Mouse (Mus musculus) heart, embryonic 11.5 days (tissue): ENCODE results near the gene Masp2. TPM values are rescaled to one million over a fixed set of nuclear protein-coding genes. Genes with fewer than 3 reads are reported as not detected.

ENCODE experiments used
- ATAC-seq: fragments of 200-750 bp; cut with Nextera tagmentation; replicated peaks from 2 replicates; pipeline ENCODE4 v1.8.0; 2017; ENCODE audit warnings: moderate library complexity; ENCODE audit not compliant: insufficient number of reproducible peaks, low FRiP score, low TSS enrichment
- H3K27ac ChIP-seq: fragments of 300-500 bp; sonication (generic); 2 replicates; pipeline ENCODE4 v1.5.1; 2014; ENCODE audit warnings: mild to moderate bottlenecking, low read depth, low read length
- H3K27me3 ChIP-seq: fragments of 300-500 bp; sonication (generic); 2 replicates; pipeline ENCODE4 v1.6.1; 2014; ENCODE audit warnings: mild to moderate bottlenecking, low read length, mixed read lengths; ENCODE audit not compliant: control insufficient read depth, insufficient read depth
- H3K36me3 ChIP-seq: fragments of 300-500 bp; sonication (generic); 2 replicates; pipeline ENCODE4 v1.6.1; 2014; ENCODE audit warnings: mild to moderate bottlenecking, low read length, moderate library complexity, mixed read lengths; ENCODE audit not compliant: control insufficient read depth, insufficient read depth
- H3K4me1 ChIP-seq: fragments of 300-500 bp; sonication (generic); 2 replicates; pipeline ENCODE4 v1.6.1; 2014; ENCODE audit warnings: low read length; ENCODE audit not compliant: control insufficient read depth, insufficient read depth
- H3K4me2 ChIP-seq: fragments of 300-500 bp; sonication (generic); 2 replicates; pipeline ENCODE4 v1.6.1; 2014; ENCODE audit warnings: mild to moderate bottlenecking, moderate library complexity
- H3K4me3 ChIP-seq: fragments of 300-500 bp; sonication (generic); 2 replicates; pipeline ENCODE4 v1.5.1; 2014; ENCODE audit warnings: low read depth, low read length
- H3K9ac ChIP-seq: fragments of 300-500 bp; sonication (generic); 2 replicates; pipeline ENCODE4 v1.6.1; 2014; ENCODE audit warnings: mild to moderate bottlenecking, low read depth, low read length, moderate library complexity
- H3K9me3 ChIP-seq: fragments of 300-500 bp; sonication (generic); replicated peaks from 2 replicates; pipeline ENCODE4 v1.6.1; 2016; ENCODE audit warnings: low read length; ENCODE audit not compliant: control insufficient read depth
- WGBS: fragments of 180-500 bp; shearing (Covaris S2); extraction: QIAGEN DNeasy Blood & Tissue Kit; methylation state at CpG from one replicate; pipeline ENCODE4 v1.1.7; 2014; ENCODE audit not compliant: insufficient replicate concordance; 5-methylcytosine and 5-hydroxymethylcytosine counted together
- polyA plus RNA-seq: library from polyadenylated mRNA; unstranded; fragments of >200 nt; fragmentation: Nextera tagmentation; extraction: Ambion mirVana; gene quantifications from 2 replicates; pipeline ENCODE4 v1.2.1, GENCODE M21; 2014

Gene Masp2
- polyA plus RNA-seq: 0.37 TPM in 1 of 2 replicates, not detected in the other

DNA sequence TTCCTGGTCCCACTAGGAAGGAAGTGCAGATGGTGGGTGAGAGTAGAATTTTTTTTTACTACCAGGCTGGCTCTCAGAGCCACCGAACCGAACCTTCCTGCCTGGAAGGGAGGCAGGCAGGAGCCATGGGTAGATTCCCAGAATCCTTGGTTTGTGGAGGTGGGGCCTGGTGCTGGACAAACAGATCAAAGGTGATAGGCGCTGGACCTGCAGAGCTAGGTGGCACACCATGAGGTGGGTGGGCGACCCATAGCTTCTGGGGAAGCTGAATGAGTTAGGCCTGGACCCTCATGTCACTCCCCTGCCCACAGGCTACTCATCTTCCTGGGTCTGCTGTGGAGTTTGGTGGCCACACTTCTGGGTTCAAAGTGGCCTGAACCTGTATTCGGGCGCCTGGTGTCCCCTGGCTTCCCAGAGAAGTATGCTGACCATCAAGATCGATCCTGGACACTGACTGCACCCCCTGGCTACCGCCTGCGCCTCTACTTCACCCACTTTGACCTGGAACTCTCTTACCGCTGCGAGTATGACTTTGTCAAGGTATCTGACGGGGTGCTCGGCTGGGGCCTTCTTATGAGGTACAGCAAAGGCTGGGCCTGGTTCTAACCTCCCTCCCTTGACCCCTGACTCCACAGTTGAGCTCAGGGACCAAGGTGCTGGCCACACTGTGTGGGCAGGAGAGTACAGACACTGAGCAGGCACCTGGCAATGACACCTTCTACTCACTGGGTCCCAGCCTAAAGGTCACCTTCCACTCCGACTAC is at the start of gene Masp2:
Gene Masp2 (plus strand): TSS at position 198 of the 764 bp plus-strand sequence.
- peaks cover 5% of the 10 kb centered on the region for H3K36me3 ChIP-seq
- no peak for ATAC-seq
- WGBS: 83% methylated on average over 14 of the region's 14 CpGs
- no peaks in the 10 kb centered on the region for H3K4me1 ChIP-seq
- H3K4me2 ChIP-seq: no peak within 1 kb of the TSS
- no peak within 1 kb of the TSS for H3K4me3 ChIP-seq
- H3K27ac ChIP-seq: no peak within 1 kb of the TSS
- H3K27me3 ChIP-seq: no peaks in the 10 kb centered on the region
- no peaks in the 10 kb centered on the region for H3K9me3 ChIP-seq
- no peak within 1 kb of the TSS for H3K9ac ChIP-seq

DNA sequence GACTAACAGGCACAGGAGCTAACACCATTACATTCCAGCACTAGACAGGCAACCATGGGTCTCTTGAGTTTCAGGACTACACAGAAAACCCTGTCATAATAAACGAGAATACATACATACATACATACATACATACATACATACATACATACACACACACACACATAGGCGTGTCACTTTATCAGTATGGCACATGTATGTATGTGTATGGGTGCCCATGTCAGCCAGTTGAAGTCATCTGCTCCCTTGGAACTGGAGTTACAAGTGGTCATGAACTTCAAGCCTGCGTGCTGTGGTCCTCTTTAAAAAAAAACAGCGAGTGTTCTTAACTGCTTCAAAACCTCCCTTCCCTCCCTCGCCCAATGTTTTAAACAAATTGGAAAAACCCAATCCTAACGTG is 44.6 kb upstream of the Masp2 start:
- peak overlapping the region; percentile 86 for H3K4me2 ChIP-seq
- no peaks in the 10 kb centered on the region for H3K27me3 ChIP-seq
- peaks cover 46% of the 10 kb centered on the region for H3K36me3 ChIP-seq
- H3K9ac ChIP-seq: peak overlapping the region; percentile 99
- peak overlapping the region; percentile 85 for H3K4me3 ChIP-seq
- H3K4me1 ChIP-seq: no peaks in the 10 kb centered on the region
- H3K27ac ChIP-seq: peak overlapping the region; percentile 95; the same call in 1 of the 2 replicates
- no peak for ATAC-seq
- 26% methylated on average over 6 of the region's 6 CpGs for WGBS
- no peaks in the 10 kb centered on the region for H3K9me3 ChIP-seq

DNA sequence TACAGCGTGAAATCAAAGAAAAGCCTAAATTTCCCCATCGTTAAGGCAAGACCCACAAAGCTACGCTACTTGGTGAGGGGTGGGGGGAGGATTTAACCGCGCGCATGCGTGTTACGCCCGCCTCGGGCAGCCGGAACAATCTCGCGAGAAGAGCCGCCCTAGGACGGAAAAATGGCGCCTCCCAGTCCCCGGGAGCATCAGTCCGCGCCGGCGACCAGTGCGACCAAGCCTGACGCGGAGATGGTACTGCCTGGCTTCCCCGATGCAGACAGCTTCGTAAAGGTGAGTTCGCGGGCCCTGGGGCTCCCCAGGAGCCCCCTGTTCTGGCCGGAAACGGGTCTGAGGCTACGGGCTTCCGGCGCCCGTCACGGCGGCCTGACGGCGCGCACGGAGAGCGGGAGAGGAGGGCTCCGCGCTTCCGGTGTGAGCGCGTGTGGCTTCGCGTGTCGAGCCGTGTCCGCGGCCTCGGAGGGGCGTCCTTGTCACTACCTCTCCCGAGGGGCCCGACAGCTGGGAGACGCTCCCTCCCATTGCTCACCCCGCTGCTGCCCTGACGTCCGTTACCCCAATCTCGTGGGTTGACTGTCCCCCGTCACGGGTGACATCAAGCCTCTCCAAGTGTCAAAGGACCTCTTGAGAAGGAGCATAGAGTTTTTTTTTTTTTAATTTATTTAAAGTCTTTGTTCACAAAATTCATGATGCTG is 43.9 kb upstream of the Masp2 start, which contains the start of gene Exosc10:
Gene Exosc10 (plus strand): TSS at position 133 of the 704 bp plus-strand sequence.
- Histone ChIP-seq H3K36me3 (peaks cover 45% of the 10 kb centered on the region), H3K27ac (peak within 1 kb of the TSS; percentile 95), H3K4me2 (peak within 1 kb of the TSS; percentile 86), H3K4me1 (no peaks in the 10 kb centered on the region), H3K4me3 (peak within 1 kb of the TSS; percentile 85), H3K9me3 (no peaks in the 10 kb centered on the region), H3K27me3 (no peaks in the 10 kb centered on the region), H3K9ac (peak within 1 kb of the TSS; percentile 99)
- under 1% methylated on average over 60 of the region's 63 CpGs for WGBS
- peak; percentile 89 for ATAC-seq

DNA sequence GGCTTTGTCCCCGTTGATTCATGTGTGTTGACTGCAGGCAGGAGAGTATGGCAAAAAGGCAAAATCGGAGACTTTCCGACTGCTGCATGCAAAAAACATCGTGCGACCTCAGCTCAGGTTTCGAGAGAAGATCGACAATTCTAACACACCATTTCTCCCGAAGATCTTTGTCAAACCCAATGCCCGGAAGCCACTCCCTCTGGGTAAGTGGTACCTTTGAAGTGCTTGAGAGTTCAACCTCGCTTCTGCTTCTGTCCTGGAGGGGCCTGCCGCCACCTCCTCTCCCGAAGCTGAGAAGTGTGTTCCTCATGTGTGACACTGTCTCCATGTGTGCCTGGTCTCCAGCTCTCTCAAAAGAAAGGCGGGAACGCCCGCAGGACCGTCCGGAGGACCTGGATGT is 39.7 kb upstream of the Masp2 start:
- H3K4me3 ChIP-seq: no peak overlapping the region
- no peak overlapping the region for H3K4me2 ChIP-seq
- ATAC-seq: no peak
- WGBS: 92% methylated on average over 17 of the region's 17 CpGs
- no peak overlapping the region for H3K27ac ChIP-seq
- no peak overlapping the region for H3K9ac ChIP-seq
- no peaks in the 10 kb centered on the region for H3K27me3 ChIP-seq
- no peaks in the 10 kb centered on the region for H3K9me3 ChIP-seq
- no peaks in the 10 kb centered on the region for H3K4me1 ChIP-seq
- H3K36me3 ChIP-seq: peaks cover 63% of the 10 kb centered on the region

DNA sequence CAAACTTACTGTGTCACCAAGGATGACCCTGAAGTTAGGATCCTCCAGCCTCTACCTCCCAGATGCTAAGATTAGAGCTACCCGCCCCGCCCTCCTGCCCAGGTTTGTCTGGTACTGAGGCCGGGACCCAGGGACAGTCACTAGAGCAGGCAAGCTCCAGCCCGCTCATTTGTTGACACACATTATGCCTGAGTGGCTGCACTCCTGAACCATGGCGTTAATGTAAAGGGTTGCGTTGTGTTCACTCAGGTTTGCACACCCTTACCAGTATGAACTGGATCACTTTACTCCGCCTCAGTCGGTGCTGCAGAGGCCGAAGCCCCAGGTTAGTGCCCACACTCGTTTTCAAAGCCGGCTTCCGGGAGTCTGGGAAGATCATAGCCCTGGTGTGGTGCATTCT is 38.8 kb upstream of the Masp2 start:
- Histone ChIP-seq H3K4me2 (no peak overlapping the region), H3K27me3 (no peaks in the 10 kb centered on the region), H3K27ac (no peak overlapping the region), H3K4me1 (no peaks in the 10 kb centered on the region), H3K9ac (no peak overlapping the region), H3K9me3 (no peaks in the 10 kb centered on the region), H3K4me3 (no peak overlapping the region), H3K36me3 (peaks cover 72% of the 10 kb centered on the region)
- WGBS: 94% methylated on average over 12 of the region's 12 CpGs
- ATAC-seq: no peak

DNA sequence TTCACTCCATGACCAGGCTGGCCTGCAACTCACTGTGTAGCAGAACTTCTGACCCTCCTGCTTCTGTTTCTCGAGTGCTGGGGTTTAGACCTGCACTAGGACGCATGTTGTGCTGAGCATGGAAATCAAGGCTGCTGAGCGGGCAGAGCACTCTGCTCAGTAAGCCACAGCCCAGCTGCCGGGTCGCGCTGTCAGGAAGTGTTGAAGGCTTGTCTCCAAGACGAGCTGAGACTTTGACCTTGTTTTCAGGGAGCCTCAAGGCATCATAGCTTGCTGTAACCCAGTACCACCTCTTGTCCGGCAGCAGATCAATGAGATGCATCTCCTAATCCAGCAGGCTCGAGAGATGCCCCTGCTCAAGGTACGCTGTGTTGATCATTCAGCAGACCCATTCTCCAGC is 32.2 kb upstream of the Masp2 start:
- no peaks in the 10 kb centered on the region for H3K27me3 ChIP-seq
- H3K27ac ChIP-seq: no peak overlapping the region
- H3K4me3 ChIP-seq: no peak overlapping the region
- peaks cover 81% of the 10 kb centered on the region for H3K36me3 ChIP-seq
- WGBS: 85% methylated on average over 10 of the region's 10 CpGs
- H3K4me1 ChIP-seq: no peaks in the 10 kb centered on the region
- no peaks in the 10 kb centered on the region for H3K9me3 ChIP-seq
- ATAC-seq: no peak
- H3K9ac ChIP-seq: no peak overlapping the region
- H3K4me2 ChIP-seq: no peak overlapping the region

DNA sequence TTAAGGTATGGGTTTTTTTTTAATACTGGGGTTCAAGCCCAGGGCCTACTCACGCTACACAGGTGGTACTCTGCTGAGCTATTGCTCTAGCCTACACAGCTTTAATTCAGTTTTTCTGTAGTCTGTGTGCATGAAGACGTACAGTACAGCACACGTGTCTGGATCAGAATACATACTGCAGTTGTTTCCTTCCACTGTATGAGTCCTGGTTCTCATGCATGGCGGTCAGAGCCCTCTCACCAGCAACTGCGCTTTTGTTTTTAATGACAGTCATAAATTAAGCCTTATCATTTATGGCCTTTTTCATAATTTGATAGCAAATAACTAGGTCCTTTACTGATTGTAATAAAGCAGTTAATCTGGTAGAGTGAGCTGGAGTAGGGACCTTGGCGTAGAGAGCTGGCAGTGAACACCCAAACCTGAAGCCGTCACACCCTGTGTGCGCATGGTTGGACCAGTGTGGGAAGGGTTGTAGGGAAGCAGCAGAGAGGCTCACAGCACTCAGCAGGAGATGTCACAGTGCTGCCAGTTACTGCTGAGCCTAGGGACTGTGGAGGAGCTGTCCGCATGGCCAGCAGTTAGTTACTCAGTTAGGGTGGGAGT is 31.6 kb upstream of the Masp2 start:
- Histone ChIP-seq H3K4me2 (no peak overlapping the region), H3K4me3 (no peak overlapping the region)
- no peak for ATAC-seq

DNA sequence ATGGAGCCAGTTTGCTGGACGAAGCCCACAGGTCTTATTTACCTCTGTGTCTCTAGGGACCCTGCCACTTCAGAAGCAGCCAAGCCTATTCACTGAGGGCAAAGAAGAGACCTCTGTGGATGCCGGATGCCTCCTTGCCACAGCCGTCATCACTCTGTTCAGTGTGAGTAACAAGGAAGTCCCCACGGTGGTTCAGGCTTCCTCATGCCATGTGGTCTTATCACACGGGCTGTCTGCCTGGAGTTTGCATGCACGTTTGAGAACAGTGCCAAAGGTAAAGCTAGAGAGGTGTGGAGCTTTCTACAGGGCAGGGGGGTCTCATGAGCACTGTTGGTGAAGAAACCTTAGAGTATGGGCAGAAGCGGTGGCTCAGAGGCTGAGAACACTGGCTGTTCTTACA is 29.1 kb upstream of the Masp2 start:
- H3K9ac ChIP-seq: no peak overlapping the region
- no peak for ATAC-seq
- no peak overlapping the region for H3K27ac ChIP-seq
- 84% methylated on average over 7 of the region's 7 CpGs for WGBS
- peaks cover 69% of the 10 kb centered on the region for H3K36me3 ChIP-seq
- H3K4me1 ChIP-seq: no peaks in the 10 kb centered on the region
- no peaks in the 10 kb centered on the region for H3K27me3 ChIP-seq
- H3K4me3 ChIP-seq: no peak overlapping the region
- H3K4me2 ChIP-seq: no peak overlapping the region
- H3K9me3 ChIP-seq: no peaks in the 10 kb centered on the region

More for the DNA sequence above, 31.6 kb upstream of the Masp2 start:
- H3K36me3 ChIP-seq: peaks cover 81% of the 10 kb centered on the region
- no peaks in the 10 kb centered on the region for H3K27me3 ChIP-seq
- 95% methylated on average over 9 of the region's 9 CpGs for WGBS
- H3K9me3 ChIP-seq: no peaks in the 10 kb centered on the region
- no peak overlapping the region for H3K27ac ChIP-seq
- H3K4me1 ChIP-seq: no peaks in the 10 kb centered on the region
- no peak overlapping the region for H3K9ac ChIP-seq
